Mouse (Mus musculus) kidney, adult 2 months (tissue): ENCODE results near the gene Arhgap45.

ENCODE experiments used
- CTCF ChIP-seq: fragments of 200-500 bp; conservative IDR thresholded peaks from 2 replicates; pipeline ENCODE4 v1.5.1; 2011; ENCODE audit warnings: low read depth, mild to moderate bottlenecking, control low read depth, low read length, moderate library complexity, mixed read lengths; ENCODE audit not compliant: insufficient read depth, insufficient read length
- POLR2A ChIP-seq: fragments of 200-500 bp; IDR thresholded peaks from one replicate; pipeline ENCODE4 v1.6.1; 2011; ENCODE audit warnings: low read depth, low read length, control low read depth

GRCm38 (mm10) chr10:80080396-80081070 is 64.1 kb downstream of the Arhgap45 start:
- TF ChIP-seq POLR2A (no peak), CTCF (no peak)
